Mouse (Mus musculus): ENCODE measurements around the gene Gtse1.
"Not testable (repeated sequence)": the region's sequence is repeated elsewhere in the genome, so short reads cannot be mapped to it uniquely, and the experiment has no call there.

Gtse1 gene

GRCm38 (mm10) chr15:85859490-85860031, at the start of gene Gtse1:
Gene Gtse1 (plus strand): TSS chr15:85859745.
- CTCF ChIA-PET = interaction anchor here (0.6 kb wide), 1 partner anchor 19 kb away, joined by 3 read pairs; no protein-coding TSS in a partner anchor

GRCm38 (mm10) chr15:85810462-85810805, 49.1 kb upstream of the Gtse1 start:
- CTCF ChIA-PET = no interaction called here

DNA sequence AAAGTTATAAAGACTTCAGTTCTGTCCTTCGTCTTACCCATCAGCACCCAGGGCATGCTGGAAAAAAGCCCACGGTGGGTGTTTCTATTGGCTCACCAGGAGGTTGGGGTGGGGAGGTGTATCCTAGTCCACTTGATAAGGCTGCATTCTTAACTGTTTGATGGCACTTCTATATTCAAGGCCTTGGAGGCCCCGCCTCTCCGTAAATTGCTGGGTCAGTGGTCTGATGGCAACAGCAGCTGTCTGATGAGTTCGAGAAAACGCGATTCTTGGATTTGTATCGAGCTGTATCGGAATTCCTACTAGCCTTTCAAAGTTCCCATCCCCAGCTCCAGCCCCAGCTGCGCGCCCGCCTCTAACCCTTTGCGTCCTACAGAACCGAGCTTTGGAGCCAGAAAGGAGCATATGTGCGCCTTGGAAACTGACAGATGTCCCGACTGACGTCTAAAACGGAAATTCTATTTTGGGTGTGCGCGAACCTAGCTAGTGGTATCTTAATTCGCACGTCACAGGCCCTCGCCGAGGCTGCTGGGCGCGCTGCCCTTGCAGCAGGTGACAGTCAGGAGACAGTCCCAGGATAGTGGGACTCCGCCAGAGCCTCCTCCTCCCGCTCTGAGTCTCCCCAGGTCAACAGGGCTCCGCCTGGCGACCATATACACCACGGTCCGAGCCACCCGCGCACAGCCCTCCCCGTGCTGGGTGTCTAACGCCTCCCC, 48.6 kb upstream of the Gtse1 start:
- CTCF ChIA-PET = interaction anchor here (0.6 kb wide), 1 partner anchor 164 kb away, joined by 3 read pairs; no protein-coding TSS in a partner anchor

DNA sequence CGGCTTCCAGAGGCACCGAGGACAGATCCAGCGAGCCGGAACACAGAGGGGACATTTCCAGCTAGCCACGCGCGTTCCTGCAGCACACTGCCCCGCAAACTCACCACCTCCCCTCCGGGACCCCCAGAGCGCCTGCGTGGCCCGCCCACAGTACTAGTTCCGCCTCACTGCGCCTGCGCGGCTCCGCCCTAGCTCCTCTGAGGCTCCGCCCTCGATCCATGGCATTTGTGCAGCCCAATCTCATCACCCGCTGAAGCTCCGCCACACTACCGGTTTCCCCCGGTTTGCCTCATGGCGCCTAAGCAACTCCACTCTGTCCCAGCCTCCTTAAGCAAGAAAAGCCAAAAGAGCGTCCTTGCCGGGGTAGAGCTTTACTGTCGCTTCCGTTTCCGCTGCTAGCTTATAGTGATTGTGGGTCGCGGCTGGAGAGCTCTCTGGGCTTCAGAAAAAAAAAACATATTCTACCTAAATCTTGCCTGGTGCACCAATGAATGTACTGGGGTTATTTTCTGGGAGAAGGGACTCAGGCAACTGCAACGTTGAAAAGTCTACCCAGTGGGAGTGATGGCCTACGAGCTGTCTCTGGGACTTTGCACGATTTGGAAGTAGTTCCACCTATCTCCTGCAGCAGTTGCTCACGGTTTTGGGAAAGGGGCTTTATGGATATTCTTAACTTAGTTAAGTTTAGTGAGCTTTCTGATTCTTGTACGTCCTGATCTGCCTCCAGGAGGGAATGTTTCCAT, 47.8 kb upstream of the Gtse1 start, which contains the start of gene Cdpf1:
Gene Cdpf1 (minus strand): TSS at position 163 of the 743 bp plus-strand sequence.
- CTCF ChIA-PET = interaction anchor here (0.6 kb wide), 1 partner anchor 165 kb away, joined by 3 read pairs; no protein-coding TSS in a partner anchor

- CTCF ChIA-PET = no interaction called here
Observed at GRCm38 (mm10) chr15:85813428-85813827, 46.1 kb upstream of the Gtse1 start.

- CTCF ChIA-PET = no interaction called here
Observed at GRCm38 (mm10) chr15:85821203-85822010, 38.1 kb upstream of the Gtse1 start, which contains the start of gene Pkdrej. Gene Pkdrej (minus strand): TSS chr15:85821734.

DNA sequence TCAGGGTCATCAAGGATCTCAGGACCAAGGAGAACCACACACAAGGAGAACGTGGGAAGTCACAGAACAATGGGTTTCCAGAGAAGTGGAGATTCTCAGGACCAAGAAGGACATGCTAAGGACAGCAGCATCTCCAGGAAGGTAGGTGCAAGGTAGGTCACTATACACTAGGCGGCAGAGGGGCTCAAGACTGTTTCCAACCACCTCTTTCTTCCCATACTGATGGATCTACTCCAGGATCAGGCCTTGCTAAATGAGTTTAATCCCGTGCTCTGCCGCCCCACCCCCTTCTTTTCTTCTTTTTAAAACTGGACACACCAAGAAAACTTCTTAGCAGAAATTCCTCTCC, 37.6 kb upstream of the Gtse1 start:
- CTCF ChIA-PET = no interaction called here

DNA sequence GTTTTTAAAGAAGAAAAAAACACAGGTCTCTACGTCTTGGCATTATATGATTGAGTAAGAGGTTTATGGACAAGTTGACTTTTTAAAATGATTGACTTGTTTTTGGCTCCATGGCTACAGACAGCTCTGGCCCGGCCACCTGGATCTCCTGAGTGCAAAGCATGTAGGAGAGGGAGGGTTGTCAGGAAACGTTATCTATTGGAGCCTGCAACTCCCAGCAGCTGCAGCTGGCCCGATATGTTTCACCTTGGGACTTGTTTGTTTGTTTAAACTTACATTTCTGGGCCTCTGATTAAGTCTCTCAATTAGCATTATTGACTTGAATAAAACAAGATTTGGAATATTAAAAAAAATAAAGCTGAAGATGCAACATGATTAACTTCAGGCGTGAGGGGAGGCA, 32.9 kb upstream of the Gtse1 start:
- CTCF ChIA-PET = no interaction called here

DNA sequence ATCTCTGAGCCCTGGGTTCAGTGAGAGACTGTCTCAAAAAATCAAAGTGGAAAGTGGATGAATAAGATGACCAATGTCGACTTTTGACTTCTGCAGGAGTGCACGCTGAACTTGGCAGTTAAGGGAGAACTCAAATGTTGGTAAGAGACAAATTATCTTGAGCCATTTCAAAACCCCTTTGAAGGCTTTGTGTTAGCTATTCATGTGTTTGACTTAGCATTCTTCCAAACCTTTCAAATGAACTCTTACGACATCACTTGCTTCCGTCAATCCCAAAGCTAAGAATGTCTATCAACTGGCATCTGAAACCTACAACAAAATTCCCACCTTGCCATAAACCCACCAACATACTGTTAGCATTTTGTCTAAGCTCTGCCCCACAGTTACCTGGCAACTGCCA, 31.5 kb upstream of the Gtse1 start:
- CTCF ChIA-PET = no interaction called here

- CTCF ChIA-PET = interaction anchor here (0.7 kb wide), 1 partner anchor 10 kb away, joined by 27 read pairs; no protein-coding TSS in a partner anchor
Observed at GRCm38 (mm10) chr15:85829470-85829869, 30.1 kb upstream of the Gtse1 start.

DNA sequence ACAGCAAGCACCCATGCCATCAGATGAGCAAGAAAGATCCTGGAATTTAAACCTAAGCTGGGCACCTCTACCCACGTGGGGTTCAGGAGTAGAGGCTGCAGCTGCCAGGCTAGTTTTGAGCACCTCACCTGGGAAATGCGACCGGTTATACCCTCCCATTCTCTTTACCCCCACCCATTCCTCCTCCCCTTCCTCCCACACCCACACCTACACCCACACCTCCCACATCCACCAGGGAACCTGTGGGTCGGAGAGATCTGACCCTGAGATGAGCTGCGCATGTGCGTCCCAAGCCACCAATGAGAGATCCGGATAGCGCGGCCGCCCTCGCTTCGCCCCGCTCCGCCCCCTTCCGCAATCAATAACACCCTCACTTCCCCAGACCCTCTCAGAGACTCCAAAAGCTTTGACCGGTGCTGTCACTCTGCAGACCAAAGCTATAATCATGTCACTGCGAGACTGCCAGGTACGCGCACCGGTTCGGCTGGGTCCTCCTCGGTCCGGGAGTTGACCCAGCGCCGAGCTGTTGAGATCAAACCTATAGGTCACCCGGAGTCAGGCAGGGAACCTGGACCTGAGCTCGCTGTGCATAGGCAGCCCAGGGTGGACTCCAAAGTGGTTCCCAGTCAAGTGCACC, 27.5 kb upstream of the Gtse1 start, which contains the start of gene Ttc38:
Gene Ttc38 (plus strand): TSS at position 353 of the 637 bp plus-strand sequence.
- CTCF ChIA-PET = interaction anchor here (0.6 kb wide), 2 partner anchors 23 to 837 kb away, joined by 3 to 9 read pairs; no protein-coding TSS in a partner anchor

DNA sequence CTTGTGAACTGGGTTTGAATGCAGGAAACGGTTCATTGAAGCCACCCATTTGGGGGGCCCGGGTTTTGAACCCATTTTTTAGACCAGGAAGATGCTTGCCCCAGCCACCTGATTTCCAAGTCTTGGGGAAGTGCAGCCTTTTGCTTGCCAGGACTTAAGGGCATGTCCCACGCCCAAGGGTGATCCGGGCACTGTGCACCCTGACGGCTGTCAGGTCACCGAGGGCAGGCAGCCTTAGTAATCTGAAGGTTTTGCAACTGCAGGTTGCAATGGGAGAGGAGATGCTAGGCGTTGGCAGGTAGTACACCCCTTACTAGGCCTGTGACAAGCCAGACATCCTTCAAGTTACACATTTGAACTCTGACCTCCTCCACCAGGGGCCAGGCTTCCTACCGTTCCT, 26.9 kb upstream of the Gtse1 start:
- CTCF ChIA-PET = no interaction called here

DNA sequence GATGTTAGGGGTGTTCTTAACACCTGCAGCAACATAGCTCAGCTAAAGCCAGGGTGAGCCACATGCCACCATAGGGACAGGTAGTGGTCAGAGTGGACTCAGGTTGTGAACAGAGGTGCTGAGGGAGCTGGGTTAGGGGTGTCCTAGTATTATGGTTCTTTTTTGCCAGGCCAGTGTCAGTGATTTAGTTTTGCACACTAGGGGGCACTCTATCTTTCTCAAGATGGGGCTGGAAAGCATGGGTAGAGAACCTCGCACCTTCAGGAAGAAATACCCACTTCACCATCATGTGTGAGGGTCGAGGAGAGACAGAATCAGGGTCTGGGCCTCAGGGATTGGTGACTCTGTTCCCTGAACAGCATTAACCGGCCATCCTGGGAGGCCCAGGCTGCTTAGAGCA, 24.2 kb upstream of the Gtse1 start:
- CTCF ChIA-PET = interaction anchor here (0.7 kb wide), 1 partner anchor 368 kb away, joined by 6 read pairs; no protein-coding TSS in a partner anchor

GRCm38 (mm10) chr15:85836887-85837286, 22.7 kb upstream of the Gtse1 start:
- CTCF ChIA-PET = interaction anchor here (0.6 kb wide), 1 partner anchor 112 kb away, joined by 4 read pairs; no protein-coding TSS in a partner anchor

- CTCF ChIA-PET = interaction anchor here (0.6 kb wide), 1 partner anchor 23 kb away, joined by 3 read pairs; no protein-coding TSS in a partner anchor
Observed at GRCm38 (mm10) chr15:85840983-85841382, 18.6 kb upstream of the Gtse1 start.

DNA sequence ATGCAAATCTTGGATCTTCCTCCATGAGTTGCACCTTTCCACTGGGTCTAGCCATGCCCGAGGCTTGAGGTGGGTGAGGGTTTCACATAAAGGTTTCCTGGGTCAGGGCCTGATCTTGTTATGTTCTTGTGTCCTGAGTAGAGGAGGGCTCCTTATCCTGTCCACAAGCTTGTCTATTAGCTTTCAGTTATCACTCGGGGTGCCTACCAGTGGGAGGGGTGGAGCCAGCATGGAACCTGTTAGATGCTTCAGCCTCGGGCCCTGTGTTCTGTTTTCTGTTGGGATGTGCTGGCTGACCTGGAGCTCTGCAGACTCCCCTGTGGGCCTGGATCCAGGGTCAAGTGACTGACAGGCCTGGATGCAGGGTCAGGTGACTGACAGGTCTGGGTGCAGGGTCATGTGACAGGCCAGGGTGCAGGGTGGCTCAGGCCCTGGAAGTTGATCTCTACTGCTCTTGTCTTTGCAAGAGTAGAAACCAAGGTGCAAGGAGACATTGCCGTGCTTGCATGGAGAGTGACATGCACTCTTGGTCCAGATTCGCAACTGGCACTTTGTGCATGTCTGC, 17.7 kb upstream of the Gtse1 start:
- CTCF ChIA-PET = no interaction called here

GRCm38 (mm10) chr15:85845071-85845470, 14.5 kb upstream of the Gtse1 start:
- CTCF ChIA-PET = no interaction called here

GRCm38 (mm10) chr15:85851656-85852392, 7.7 kb upstream of the Gtse1 start:
- CTCF ChIA-PET = interaction anchor here (0.7 kb wide), 1 partner anchor 135 kb away, joined by 3 read pairs; no protein-coding TSS in a partner anchor

DNA sequence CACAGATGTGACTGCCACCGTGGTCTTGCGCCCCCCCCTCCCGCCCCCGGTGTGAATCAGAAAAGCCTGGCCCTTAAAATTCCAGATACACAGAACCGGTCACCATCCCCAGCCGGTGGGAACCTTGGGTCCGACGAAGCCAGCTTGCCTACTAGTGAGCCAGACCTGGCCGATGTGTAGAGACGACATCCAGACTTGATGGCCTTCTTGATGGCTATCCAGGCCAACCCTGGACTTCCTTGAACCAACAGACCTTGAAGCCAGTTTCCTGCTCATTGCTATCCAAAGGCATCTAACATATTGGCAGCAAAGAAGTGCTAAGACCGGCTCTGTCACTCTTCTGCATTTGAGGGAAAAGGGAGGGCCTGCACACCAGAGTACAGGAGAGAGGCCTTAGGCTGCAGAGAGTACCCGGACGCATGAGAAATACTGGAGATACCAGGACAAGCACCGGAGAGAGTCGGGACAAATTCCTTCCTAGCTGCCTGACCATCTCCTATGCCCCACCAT, 510 bp upstream of the Gtse1 start:
- CTCF ChIA-PET = no interaction called here

DNA sequence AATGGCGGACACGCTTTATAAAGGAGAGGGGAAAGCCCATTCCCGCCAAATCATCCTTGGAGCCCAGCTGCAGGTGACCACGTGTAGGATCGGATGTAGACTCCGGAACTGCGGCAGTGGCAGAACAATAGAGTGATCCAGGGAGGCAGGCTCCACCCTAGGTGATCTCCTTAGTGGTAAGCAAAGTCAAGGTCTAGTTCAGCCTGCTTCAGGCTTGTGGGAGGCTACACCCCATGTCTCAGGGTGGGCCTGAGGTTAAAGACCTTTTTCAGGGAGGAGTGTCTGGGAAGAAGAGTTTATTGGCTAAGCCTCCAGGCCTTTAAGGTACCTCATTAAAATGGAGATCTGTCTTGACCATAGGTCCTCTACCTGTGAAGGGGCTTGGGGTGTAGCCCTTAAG, 6.4 kb downstream of the Gtse1 start:
- CTCF ChIA-PET = not testable (repeated sequence)

Measured in spleen, embryonic (tissue).